Mouse (Mus musculus) Patski (cell line): ENCODE measurements around the gene Trank1. TPM values are rescaled to one million over a fixed set of nuclear protein-coding genes. Genes with fewer than 3 reads are reported as not detected.

Source experiments
- ATAC-seq: fragments of 100-300 bp; one replicate; pipeline ENCODE4 v1.8.0; 2021
- CTCF ChIA-PET: fragments of 350-600 bp; sonication (Branson Sonifier 250); formaldehyde crosslinking; loops from one replicate; lab custom pipeline; 2022; ENCODE audit warnings: inconsistent platforms; lab: Charles Lee
- POLR2A ChIA-PET: fragments of 350-600 bp; sonication (Branson Sonifier 250); formaldehyde crosslinking; loops from one replicate; lab custom pipeline; 2022; ENCODE audit warnings: antibody characterized with exemption, inconsistent platforms; lab: Charles Lee
- DNase-seq: peaks from one replicate; pipeline ENCODE4 v3.0.0-alpha.2; 2011; ENCODE audit warnings: low read depth, low spot score
- H3K27me3 ChIP-seq: fragments of 371-371 bp; one replicate; pipeline ENCODE4 v1.5.1; 2021
- CTCF ChIP-seq: fragments of 100-300 bp; IDR thresholded peaks from one replicate; pipeline ENCODE4 v1.5.1; 2021
- in situ Hi-C: fragments of 300-500 bp; cut with MboI; formaldehyde crosslinking; loops from 3 replicates; pipeline ENCODE4 v1.11.1; 2018; ENCODE audit warnings: low pct_unique_long_range_greater_than_20kb, mixed read lengths
- polyA plus RNA-seq: library from polyadenylated mRNA; unstranded; gene quantifications from one replicate; pipeline ENCODE4 v1.2.3, GENCODE M21; 2021

Gene Trank1
- polyA plus RNA-seq, 1 experiment from 2014 or later, result 8.6 TPM

DNA sequence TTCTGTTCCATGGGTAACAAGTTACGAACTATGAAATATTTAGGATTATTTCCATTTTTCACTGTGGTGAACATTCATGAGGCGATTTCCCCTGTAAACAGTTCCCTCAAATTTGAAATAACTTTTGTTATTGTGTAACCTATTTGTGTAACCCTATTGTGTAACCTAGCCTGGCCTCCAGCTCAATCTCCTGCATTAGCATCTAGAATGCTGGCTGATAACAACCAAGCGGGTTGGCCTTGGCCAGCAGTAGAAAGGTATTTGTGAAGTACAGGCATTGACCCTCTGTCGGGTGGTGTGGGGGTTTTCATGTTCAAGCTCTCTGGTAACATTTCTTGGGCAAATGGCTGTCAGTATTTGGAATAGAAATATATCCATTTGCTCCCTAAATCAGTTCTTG lies 18.3 kb downstream of the Trank1 start:
- POLR2A ChIA-PET, result no interaction called here
- in situ Hi-C loops, result no loop called here
- ATAC-seq (no peak), DNase-seq (no peak)
- TF ChIP-seq CTCF, result no peak
- CTCF ChIA-PET, result interaction anchor here (1.2 kb wide), 1 partner anchor 11 kb away, joined by 3 read pairs; no protein-coding TSS in a partner anchor
- H3K27me3 ChIP-seq, result no peaks in the 10 kb centered on the region

DNA sequence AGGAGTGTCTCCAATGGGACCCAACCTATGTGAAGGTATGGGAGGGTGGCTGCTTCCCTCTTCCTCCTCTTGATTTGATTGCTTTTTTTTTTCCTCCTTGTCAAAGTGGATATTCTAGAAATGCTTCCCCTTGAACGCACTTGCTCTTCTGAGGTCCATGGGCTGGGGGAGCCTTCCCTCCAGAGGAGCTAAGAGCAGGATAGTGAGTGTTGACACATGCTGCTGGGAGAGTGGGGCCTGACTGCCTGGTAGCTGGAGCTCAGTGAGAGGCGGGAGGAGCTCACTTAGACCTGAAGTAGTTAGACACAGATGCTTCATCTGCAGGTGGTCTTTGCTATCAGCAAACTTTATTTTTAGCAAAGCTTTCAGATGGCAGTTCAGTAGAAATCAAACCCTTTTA lies 22.3 kb downstream of the Trank1 start:
- TF ChIP-seq CTCF, result no peak
- CTCF ChIA-PET, result interaction anchor here (2.1 to 2.4 kb wide), 2 partner anchors 8 to 44 kb away, joined by 10 to 11 read pairs; no protein-coding TSS in a partner anchor
- in situ Hi-C loops, result no loop called here
- POLR2A ChIA-PET, result interaction anchor here (0.6 to 0.7 kb wide), 2 partner anchors 8 to 1892 kb away, joined by 3 to 4 read pairs; no protein-coding TSS in a partner anchor
- no peaks in the 10 kb centered on the region for H3K27me3 ChIP-seq
- ATAC-seq (no peak), DNase-seq (no peak)

DNA sequence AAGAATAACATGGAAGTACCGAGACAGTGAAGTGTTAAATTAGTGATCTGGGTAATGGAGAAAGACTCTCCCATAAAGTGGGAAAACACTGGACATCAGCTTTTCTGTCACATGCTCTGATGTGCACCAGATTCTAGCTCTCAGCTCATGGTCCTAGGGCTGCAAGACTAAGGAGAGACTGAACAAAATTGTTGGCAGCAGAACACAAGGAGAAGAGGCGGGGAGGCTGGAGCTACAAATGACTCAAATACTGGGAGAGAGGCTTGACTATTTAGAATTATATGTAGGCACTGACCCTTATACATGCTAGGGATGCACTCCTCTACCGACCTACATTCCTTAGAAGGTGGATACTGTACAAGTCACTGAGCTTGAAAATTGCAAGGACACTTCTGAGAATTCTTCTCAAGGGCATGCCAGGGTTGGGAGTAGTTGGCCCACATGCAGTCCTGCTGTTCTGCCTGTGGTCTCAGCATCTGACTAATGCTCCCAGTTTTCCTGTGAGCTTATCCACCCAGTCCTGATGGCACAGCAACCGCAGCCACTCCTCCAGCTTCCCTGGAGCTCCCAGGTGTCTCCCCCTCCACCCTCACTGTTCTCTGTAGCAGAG lies 23.1 kb downstream of the Trank1 start:
- ATAC-seq (peak; percentile 96), DNase-seq (peak; percentile 85)
- in situ Hi-C loops, result no loop called here
- POLR2A ChIA-PET, result interaction anchor here (0.5 kb wide), 1 partner anchor 250 kb away, joined by 3 read pairs; no protein-coding TSS in a partner anchor
- H3K27me3 ChIP-seq, result no peaks in the 10 kb centered on the region
- CTCF ChIA-PET, result interaction anchor here (0.9 to 2.4 kb wide), 3 partner anchors 9 to 140 kb away, joined by 3 to 11 read pairs (median 10); no protein-coding TSS in a partner anchor
- TF ChIP-seq CTCF, result no peak

DNA sequence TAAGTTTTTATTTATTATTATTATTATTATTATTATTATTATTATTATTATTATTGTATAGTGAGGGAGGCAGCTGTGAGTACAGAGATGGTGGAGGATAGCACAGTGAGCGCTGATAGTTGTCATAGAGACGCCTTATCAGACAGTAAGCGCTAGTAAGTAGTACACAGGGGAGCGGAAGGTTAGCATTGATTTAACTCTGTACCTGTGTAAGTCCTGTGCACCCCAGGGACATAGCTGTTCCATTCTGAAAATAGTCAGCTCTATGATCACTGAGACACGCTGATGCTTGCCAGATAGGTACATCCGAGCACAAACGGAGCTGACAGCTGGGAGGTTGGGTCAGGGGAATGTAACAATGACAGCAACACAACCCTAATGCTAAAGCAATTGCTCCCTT lies 39.7 kb downstream of the Trank1 start:
- no peak for TF ChIP-seq CTCF
- POLR2A ChIA-PET, result no interaction called here
- DNase-seq, result no peak
- in situ Hi-C loops, result no loop called here
- CTCF ChIA-PET, result interaction anchor here (2.2 kb wide), 1 partner anchor 15 kb away, joined by 7 read pairs; no protein-coding TSS in a partner anchor
- ATAC-seq, result no peak
- H3K27me3 ChIP-seq, result no peaks in the 10 kb centered on the region

DNA sequence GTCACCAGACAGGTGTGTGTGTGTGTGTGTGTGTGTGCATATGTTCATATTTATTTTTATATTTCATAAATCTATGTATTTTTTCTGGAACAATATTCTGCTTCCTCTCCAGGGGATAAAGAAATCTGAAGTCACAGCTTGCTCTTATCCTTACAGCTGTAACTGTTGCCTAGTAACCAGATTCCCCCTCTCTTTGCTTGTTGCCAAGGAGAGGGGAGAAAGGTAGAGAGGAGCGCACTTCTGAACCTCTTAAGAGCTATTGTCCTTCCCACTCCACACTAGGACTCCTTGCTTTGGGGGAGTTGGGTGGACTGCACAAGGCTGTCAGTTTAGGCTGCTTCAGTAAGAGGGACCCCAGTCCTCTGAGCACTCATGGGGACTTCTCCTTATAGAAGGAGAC lies 40.1 kb downstream of the Trank1 start:
- ChIA-PET POLR2A (no interaction called here), CTCF (interaction anchor here (2.2 kb wide), 1 partner anchor 15 kb away, joined by 7 read pairs; no protein-coding TSS in a partner anchor)
- no peaks in the 10 kb centered on the region for H3K27me3 ChIP-seq
- no peak for ATAC-seq
- no peak for DNase-seq
- no peak for TF ChIP-seq CTCF
- in situ Hi-C loops, result no loop called here

DNA sequence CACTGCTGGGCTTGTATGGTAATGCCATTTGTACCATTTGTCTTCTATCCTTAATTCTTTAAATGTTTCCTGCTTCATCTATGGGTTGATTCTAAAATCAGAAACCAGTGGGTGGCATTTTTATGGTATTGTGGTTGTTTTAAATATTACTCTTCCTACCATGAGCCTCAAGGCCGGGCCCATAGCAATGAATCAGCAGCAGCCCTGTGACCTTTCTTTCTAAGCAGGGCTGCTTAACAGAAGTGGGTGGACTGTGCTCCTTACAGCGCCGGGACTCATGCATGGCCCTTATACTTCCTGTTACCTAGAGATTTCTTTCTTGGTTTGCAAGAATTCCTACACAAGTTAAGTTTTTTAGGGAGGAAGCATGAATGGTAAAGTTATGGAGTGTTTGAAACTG lies 41.1 kb downstream of the Trank1 start:
- POLR2A ChIA-PET, result no interaction called here
- no peak for ATAC-seq
- in situ Hi-C loops, result no loop called here

GRCm38 (mm10) chr9:111355041-111355440 lies 43.5 kb downstream of the Trank1 start:
- ATAC-seq (peak; percentile 91), DNase-seq (no peak)
- POLR2A ChIA-PET, result interaction anchor here (1.0 kb wide), 1 partner anchor 42 kb away, joined by 3 read pairs; no protein-coding TSS in a partner anchor
- in situ Hi-C loops, result no loop called here
- CTCF ChIA-PET, result interaction anchor here (0.6 to 4.0 kb wide), 8 partner anchors 30 to 141 kb away, joined by 3 to 47 read pairs (median 10); no protein-coding TSS in a partner anchor
- H3K27me3 ChIP-seq, result no peaks in the 10 kb centered on the region
- TF ChIP-seq CTCF, result no peak

More for the DNA sequence above, 41.1 kb downstream of the Trank1 start:
- no peak for TF ChIP-seq CTCF
- DNase-seq, result no peak
- CTCF ChIA-PET, result no interaction called here
- no peaks in the 10 kb centered on the region for H3K27me3 ChIP-seq

GRCm38 (mm10) chr9:111356386-111356785 lies 44.8 kb downstream of the Trank1 start:
- ChIA-PET CTCF (interaction anchor here (0.7 to 4.0 kb wide), 26 partner anchors 8 to 140 kb away, joined by 3 to 47 read pairs (median 4); no protein-coding TSS in a partner anchor), POLR2A (interaction anchor here (1.4 kb wide), 1 partner anchor 123 kb away, joined by 3 read pairs; no protein-coding TSS in a partner anchor)
- peak; percentile 85 for TF ChIP-seq CTCF
- in situ Hi-C loops, result no loop called here
- peak; percentile 44 for ATAC-seq
- no peaks in the 10 kb centered on the region for H3K27me3 ChIP-seq
- no peak for DNase-seq

DNA sequence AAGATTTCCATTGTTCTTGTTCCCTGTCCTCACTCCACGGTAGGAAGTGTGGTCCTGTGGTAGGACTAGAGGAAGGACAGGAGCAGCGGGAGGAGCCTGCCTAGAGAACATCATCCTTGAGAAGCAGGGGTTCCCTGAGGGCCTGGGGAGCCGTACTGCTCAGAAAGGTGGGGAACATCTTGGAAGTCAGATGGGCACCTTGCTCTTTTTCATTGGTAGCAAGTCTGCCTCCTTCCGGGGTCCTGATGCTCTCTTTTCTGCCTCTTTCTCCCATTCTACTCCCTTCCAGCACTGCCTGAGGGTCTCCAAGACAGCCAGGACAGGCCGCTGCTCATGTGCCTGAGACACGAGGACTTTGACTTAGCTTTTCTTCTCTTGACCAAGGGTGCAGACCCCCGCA lies 52.1 kb downstream of the Trank1 start:
- ChIA-PET CTCF (no interaction called here), POLR2A (no interaction called here)
- ATAC-seq (no peak), DNase-seq (no peak)
- TF ChIP-seq CTCF, result no peak
- in situ Hi-C loops, result loop anchor here (10.0 kb wide), 1 partner anchor 551 kb away; no protein-coding TSS in a partner anchor
- no peaks in the 10 kb centered on the region for H3K27me3 ChIP-seq

DNA sequence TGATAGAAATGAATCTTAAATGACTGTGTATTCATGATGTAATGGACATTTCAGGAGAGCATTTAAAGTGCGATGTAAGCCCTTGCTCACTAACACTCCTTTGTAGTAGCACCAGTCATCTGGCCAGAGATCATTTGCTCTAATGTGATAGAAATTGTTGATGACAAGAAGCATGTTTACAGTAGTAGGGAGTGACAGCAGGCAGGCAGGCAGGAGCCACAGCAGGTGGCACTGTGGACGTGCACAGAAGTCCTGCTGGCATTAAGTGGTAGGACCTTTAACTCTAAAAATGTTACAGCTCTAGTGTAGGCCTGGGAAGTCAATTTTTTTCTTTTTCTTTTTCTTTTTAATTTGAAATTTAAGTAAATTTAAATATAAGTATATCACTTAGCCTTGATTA lies 56.2 kb downstream of the Trank1 start:
- no peak for ATAC-seq
- CTCF ChIA-PET, result interaction anchor here (0.6 to 4.0 kb wide), 3 partner anchors 11 to 128 kb away, joined by 3 to 18 read pairs (median 3); no protein-coding TSS in a partner anchor

GRCm38 (mm10) chr9:111372079-111372478 lies 60.5 kb downstream of the Trank1 start:
- CTCF ChIA-PET, result interaction anchor here (0.9 to 1.7 kb wide), 2 partner anchors 16 to 31 kb away, joined by 3 to 5 read pairs; no protein-coding TSS in a partner anchor
- TF ChIP-seq CTCF, result no peak
- POLR2A ChIA-PET, result interaction anchor here (0.6 kb wide), 1 partner anchor 445 kb away, joined by 3 read pairs; no protein-coding TSS in a partner anchor

More for the DNA sequence above, 56.2 kb downstream of the Trank1 start:
- DNase-seq, result no peak
- POLR2A ChIA-PET, result no interaction called here
- no peaks in the 10 kb centered on the region for H3K27me3 ChIP-seq
- TF ChIP-seq CTCF, result peak; percentile 51
- in situ Hi-C loops, result loop anchor here (5.0 to 10.0 kb wide), 2 partner anchors 110 to 547 kb away; no protein-coding TSS in a partner anchor

More at GRCm38 (mm10) chr9:111372079-111372478, 60.5 kb downstream of the Trank1 start:
- DNase-seq (no peak), ATAC-seq (no peak)
- in situ Hi-C loops, result no loop called here
- no peaks in the 10 kb centered on the region for H3K27me3 ChIP-seq
